Mouse (Mus musculus) testis, postnatal 10 days (tissue): ENCODE measurements around the gene Snx29.

ENCODE experiments used
- DNase-seq: peaks from one replicate; pipeline ENCODE4 v3.0.0; 2021; ENCODE audit warnings: low spot score

The Snx29 gene

GRCm38 (mm10) chr16:11599523-11599922 lies 276.8 kb downstream of the Snx29 start:
- DNase-seq = no peak

- DNase-seq = no peak
Observed at GRCm38 (mm10) chr16:11601336-11602082, 278.8 kb downstream of the Snx29 start.

- peak; percentile 63 for DNase-seq
Observed at GRCm38 (mm10) chr16:11603667-11604422, 281.1 kb downstream of the Snx29 start.

- no peak for DNase-seq
Observed at GRCm38 (mm10) chr16:11612526-11613126, 289.9 kb downstream of the Snx29 start.

GRCm38 (mm10) chr16:11614401-11615014 lies 291.8 kb downstream of the Snx29 start:
- no peak for DNase-seq

- DNase-seq = no peak
Observed at GRCm38 (mm10) chr16:11615633-11616032, 292.9 kb downstream of the Snx29 start.

GRCm38 (mm10) chr16:11619951-11620350 lies 297.2 kb downstream of the Snx29 start:
- no peak for DNase-seq

GRCm38 (mm10) chr16:11621042-11621441 lies 298.3 kb downstream of the Snx29 start:
- DNase-seq = no peak

GRCm38 (mm10) chr16:11621664-11622063 lies 299.0 kb downstream of the Snx29 start:
- DNase-seq = no peak

- DNase-seq = no peak
Observed at GRCm38 (mm10) chr16:11623032-11623431, 300.3 kb downstream of the Snx29 start.

GRCm38 (mm10) chr16:11624121-11624520 lies 301.4 kb downstream of the Snx29 start:
- DNase-seq = no peak

- no peak for DNase-seq
Observed at GRCm38 (mm10) chr16:11626004-11626481, 303.3 kb downstream of the Snx29 start.

GRCm38 (mm10) chr16:11626616-11627015 lies 303.9 kb downstream of the Snx29 start:
- no peak for DNase-seq

GRCm38 (mm10) chr16:11627866-11628638 lies 305.3 kb downstream of the Snx29 start:
- no peak for DNase-seq

GRCm38 (mm10) chr16:11629704-11630103 lies 307.0 kb downstream of the Snx29 start:
- DNase-seq = no peak

- no peak for DNase-seq
Observed at GRCm38 (mm10) chr16:11630489-11630888, 307.8 kb downstream of the Snx29 start.

GRCm38 (mm10) chr16:11632205-11632747 lies 309.6 kb downstream of the Snx29 start:
- DNase-seq = no peak

GRCm38 (mm10) chr16:11636196-11636733 lies 313.6 kb downstream of the Snx29 start:
- no peak for DNase-seq

- no peak for DNase-seq
Observed at GRCm38 (mm10) chr16:11636902-11637301, 314.2 kb downstream of the Snx29 start.

- no peak for DNase-seq
Observed at GRCm38 (mm10) chr16:11637794-11638193, 315.1 kb downstream of the Snx29 start.

GRCm38 (mm10) chr16:11638739-11639138 lies 316.0 kb downstream of the Snx29 start:
- DNase-seq = no peak
